Mouse (Mus musculus) B cell, adult (primary cell): ENCODE measurements around the gene Slc18a2. TPM values are rescaled to one million over a fixed set of nuclear protein-coding genes. Genes with fewer than 3 reads are reported as not detected.

Experiments
- total RNA-seq: library from RNA; stranded (reverse); gene quantifications from 4 replicates; pipeline ENCODE4 v1.2.4, GENCODE M21; 2023; ENCODE audit not compliant: inconsistent age

The Slc18a2 gene
- total RNA-seq, result 0.13 TPM in 1 of 4 replicates, not detected in the others

GRCm38 (mm10) chr19:59260718-59261442 is at the start of gene Slc18a2:
Slc18a2 (plus strand) TSS chr19:59260896.

GRCm38 (mm10) chr19:59218991-59219390 is 41.7 kb upstream of the Slc18a2 start, which contains the start of gene Kcnk18:
Kcnk18 (plus strand) TSS chr19:59219214.

GRCm38 (mm10) chr19:59321990-59322389 is 61.3 kb downstream of the Slc18a2 start, which contains the start of gene Rps12-ps3:
Rps12-ps3 (plus strand) TSS chr19:59322290.

Other genes starting within 250 kb of the Slc18a2 start
- 0.19 to 0.36 TPM (median 0.26 TPM) in 3 of 4 replicates, not detected in the other for gene Shtn1, start 184.8 kb upstream of the Slc18a2 start, total RNA-seq
- gene Vax1, start 90.8 kb upstream of the Slc18a2 start, total RNA-seq, result not detected in 4 replicates
- not detected in 4 replicates for gene Kcnk18, start 41.7 kb upstream of the Slc18a2 start, total RNA-seq
- gene Rps12-ps3, start 61.4 kb downstream of the Slc18a2 start, total RNA-seq, result 816 to 1,692 TPM (median 1,234 TPM) in 4 replicates
- gene Pdzd8, start 84.9 kb downstream of the Slc18a2 start, total RNA-seq, result 39.0 to 45.1 TPM (median 41.2 TPM) in 4 replicates
- gene Emx2, start 197.5 kb downstream of the Slc18a2 start, total RNA-seq, result not detected in 4 replicates